Mouse (Mus musculus) heart, embryonic 12.5 days (tissue): ENCODE results near the gene Ppp2r3c. TPM values are rescaled to one million over a fixed set of nuclear protein-coding genes. Genes with fewer than 3 reads are reported as not detected.
A peak's percentile ranks its signal among the peaks of the same experiment; 100 is the strongest.
"Not testable (repeated sequence)": the region's sequence is repeated elsewhere in the genome, so short reads cannot be mapped to it uniquely, and the experiment has no call there.

Experiments
- ATAC-seq: fragments of 200-750 bp; cut with Nextera tagmentation; 2 replicates; pipeline ENCODE4 v1.8.0; 2017; ENCODE audit warnings: moderate TSS enrichment, moderate library complexity; ENCODE audit not compliant: insufficient number of reproducible peaks, low FRiP score
- H3K27ac ChIP-seq: fragments of 300-500 bp; sonication (generic); 2 replicates; pipeline ENCODE4 v1.5.1; 2016; ENCODE audit warnings: mild to moderate bottlenecking, moderate library complexity; ENCODE audit not compliant: poor library complexity, severe bottlenecking
- H3K27me3 ChIP-seq: fragments of 300-500 bp; sonication (generic); replicated peaks from 2 replicates; pipeline ENCODE4 v1.6.1; 2016; ENCODE audit warnings: mild to moderate bottlenecking, moderate library complexity
- H3K36me3 ChIP-seq: fragments of 300-500 bp; sonication (generic); 2 replicates; pipeline ENCODE4 v1.6.1; 2016; ENCODE audit warnings: mild to moderate bottlenecking, moderate library complexity
- H3K4me1 ChIP-seq: fragments of 300-500 bp; sonication (generic); replicated peaks from 2 replicates; pipeline ENCODE4 v1.6.1; 2016; ENCODE audit warnings: mild to moderate bottlenecking
- H3K4me2 ChIP-seq: fragments of 300-500 bp; sonication (generic); 2 replicates; pipeline ENCODE4 v1.6.1; 2016; ENCODE audit warnings: mild to moderate bottlenecking, moderate library complexity
- H3K4me3 ChIP-seq: fragments of 300-500 bp; sonication (generic); 2 replicates; pipeline ENCODE4 v1.5.1; 2016; ENCODE audit warnings: mild to moderate bottlenecking
- H3K9ac ChIP-seq: fragments of 300-500 bp; sonication (generic); 2 replicates; pipeline ENCODE4 v1.6.1; 2016; ENCODE audit warnings: mild to moderate bottlenecking, moderate library complexity
- H3K9me3 ChIP-seq: fragments of 300-500 bp; sonication (generic); replicated peaks from 2 replicates; pipeline ENCODE4 v1.6.1; 2016; ENCODE audit warnings: mild to moderate bottlenecking, moderate library complexity
- WGBS: fragments of 180-500 bp; shearing (Covaris S2); methylation state at CpG from one replicate; pipeline ENCODE4 v1.1.7; 2016; 5-methylcytosine and 5-hydroxymethylcytosine counted together
- polyA plus RNA-seq: library from polyadenylated mRNA; unstranded; fragments of >200 nt; fragmentation: Nextera tagmentation; extraction: Ambion mirVana; gene quantifications from 2 replicates; pipeline ENCODE4 v1.2.1, GENCODE M21; 2016

The Ppp2r3c gene
- 11.6 and 12.7 TPM in 2 replicates for polyA plus RNA-seq

- ATAC-seq = peak; percentile 94
- H3K27ac ChIP-seq = peak within 1 kb of the TSS; percentile 92
- peak within 1 kb of the TSS; percentile 67 for H3K4me2 ChIP-seq
- H3K4me3 ChIP-seq = peak within 1 kb of the TSS; percentile 69
- peaks cover 13% of the 10 kb centered on the region for H3K4me1 ChIP-seq
- peaks cover 16% of the 10 kb centered on the region for H3K36me3 ChIP-seq
- H3K9me3 ChIP-seq = no peaks in the 10 kb centered on the region
- no peaks in the 10 kb centered on the region for H3K27me3 ChIP-seq
- peak within 1 kb of the TSS; percentile 71 for H3K9ac ChIP-seq
- WGBS = under 1% methylated on average over 55 of the region's 55 CpGs
Measured at GRCm38 (mm10) chr12:55302485-55303441, at the start of gene Ppp2r3c. Ppp2r3c (minus strand) TSS chr12:55302998.

- Histone ChIP-seq H3K27me3 (no peaks in the 10 kb centered on the region), H3K27ac (peak overlapping the region; percentile 68), H3K4me1 (peaks cover 13% of the 10 kb centered on the region), H3K9me3 (no peaks in the 10 kb centered on the region), H3K36me3 (no peaks in the 10 kb centered on the region), H3K4me3 (no peak overlapping the region), H3K4me2 (0 out of 2 replicates have a peak overlapping the region, but pooled peaks have one; percentile 8), H3K9ac (no peak overlapping the region)
- no peak for ATAC-seq
- 73% methylated on average over 13 of the region's 13 CpGs for WGBS
Measured at GRCm38 (mm10) chr12:55344583-55344982, 41.8 kb upstream of the Ppp2r3c start.

DNA sequence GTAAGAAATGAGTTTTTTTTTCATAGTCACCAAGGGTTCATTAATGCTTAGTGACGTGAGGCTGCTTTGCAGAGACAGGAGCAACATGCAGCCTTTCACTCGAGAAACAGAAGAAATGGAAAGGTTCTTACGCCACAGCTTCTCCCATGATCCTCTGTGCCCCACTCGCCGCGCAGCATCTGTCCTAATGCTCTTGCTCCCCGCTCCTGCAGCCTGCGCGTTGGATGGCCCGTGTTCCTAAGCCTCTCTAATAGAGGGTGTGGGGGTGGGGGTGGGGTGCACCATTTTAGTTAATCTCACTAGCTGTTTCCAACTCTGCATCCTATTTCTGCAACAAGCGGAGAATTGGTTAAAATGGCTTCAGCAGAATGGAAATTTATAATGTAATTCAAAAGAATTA, 41.2 kb upstream of the Ppp2r3c start:
- Histone ChIP-seq H3K27ac (peak overlapping the region; percentile 68), H3K4me2 (no peak overlapping the region), H3K4me1 (peaks cover 13% of the 10 kb centered on the region), H3K9me3 (no peaks in the 10 kb centered on the region), H3K4me3 (no peak overlapping the region), H3K27me3 (no peaks in the 10 kb centered on the region), H3K9ac (no peak overlapping the region), H3K36me3 (no peaks in the 10 kb centered on the region)
- no peak for ATAC-seq
- 75% methylated on average over 11 of the region's 11 CpGs for WGBS

DNA sequence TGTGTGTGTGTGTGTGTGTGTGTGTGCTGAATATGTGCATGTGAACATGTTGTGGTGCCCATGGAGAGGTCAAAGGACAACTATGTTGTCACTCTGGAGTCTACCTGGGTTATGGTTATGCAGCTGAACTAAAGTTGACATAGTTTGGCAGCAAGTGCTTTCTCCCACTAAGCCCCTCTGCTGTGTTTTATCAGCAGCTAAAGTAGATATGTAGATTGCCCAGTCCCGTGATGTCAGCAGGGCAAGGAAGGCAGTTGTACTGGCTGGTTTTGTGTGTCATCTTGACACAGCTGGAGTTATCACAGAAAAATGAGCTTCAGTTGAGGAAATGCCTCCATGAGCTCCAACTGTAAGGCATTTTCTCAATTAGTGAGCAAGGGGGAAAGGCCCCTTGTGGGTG, 40.2 kb upstream of the Ppp2r3c start:
- H3K27me3 ChIP-seq, H3K9ac ChIP-seq, H3K36me3 ChIP-seq, H3K9me3 ChIP-seq, H3K4me2 ChIP-seq, H3K4me3 ChIP-seq, ATAC-seq: not testable (repeated sequence)
- H3K4me1 ChIP-seq = peaks cover 13% of the 10 kb centered on the region
- H3K27ac ChIP-seq = peak overlapping the region; percentile 74
- 13% methylated on average over 1 of the region's 1 CpGs for WGBS

DNA sequence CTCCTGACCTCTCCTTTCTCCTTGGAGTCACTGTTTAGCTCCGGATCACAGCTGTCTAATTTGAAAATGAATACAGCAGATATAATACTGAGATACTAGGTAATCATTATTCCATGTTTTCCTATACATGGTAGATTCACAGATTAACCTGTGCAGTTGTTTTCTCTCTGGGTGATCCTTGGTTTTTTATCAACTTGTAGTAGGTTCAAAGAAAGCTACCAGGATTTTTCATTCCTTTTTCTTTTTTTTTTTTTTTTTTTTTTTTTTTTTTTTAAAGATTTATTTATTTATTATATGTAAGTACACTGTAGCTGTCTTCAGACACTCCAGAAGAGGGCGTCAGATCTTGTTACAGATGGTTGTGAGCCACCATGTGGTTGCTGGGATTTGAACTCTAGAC, 35.7 kb upstream of the Ppp2r3c start:
- H3K9me3 ChIP-seq, H3K4me2 ChIP-seq, H3K4me3 ChIP-seq, H3K4me1 ChIP-seq, H3K9ac ChIP-seq, H3K27me3 ChIP-seq, H3K27ac ChIP-seq, H3K36me3 ChIP-seq, ATAC-seq: not testable (repeated sequence)
- 89% methylated on average over 1 of the region's 2 CpGs for WGBS

GRCm38 (mm10) chr12:55333662-55334061, 30.9 kb upstream of the Ppp2r3c start:
- Histone ChIP-seq H3K27me3 (no peaks in the 10 kb centered on the region), H3K4me2 (no peak overlapping the region), H3K27ac (no peak overlapping the region), H3K36me3 (peaks cover 12% of the 10 kb centered on the region), H3K4me1 (no peaks in the 10 kb centered on the region), H3K4me3 (no peak overlapping the region), H3K9me3 (no peaks in the 10 kb centered on the region), H3K9ac (no peak overlapping the region)
- ATAC-seq = no peak
- 86% methylated on average over 7 of the region's 7 CpGs for WGBS

GRCm38 (mm10) chr12:55329351-55329750, 26.6 kb upstream of the Ppp2r3c start:
- 71% methylated on average over 7 of the region's 7 CpGs for WGBS
- no peak for ATAC-seq
- Histone ChIP-seq H3K27me3 (no peaks in the 10 kb centered on the region), H3K36me3 (peaks cover 14% of the 10 kb centered on the region), H3K4me3 (no peak overlapping the region), H3K9me3 (no peaks in the 10 kb centered on the region), H3K4me1 (no peaks in the 10 kb centered on the region), H3K9ac (no peak overlapping the region), H3K27ac (no peak overlapping the region), H3K4me2 (no peak overlapping the region)

DNA sequence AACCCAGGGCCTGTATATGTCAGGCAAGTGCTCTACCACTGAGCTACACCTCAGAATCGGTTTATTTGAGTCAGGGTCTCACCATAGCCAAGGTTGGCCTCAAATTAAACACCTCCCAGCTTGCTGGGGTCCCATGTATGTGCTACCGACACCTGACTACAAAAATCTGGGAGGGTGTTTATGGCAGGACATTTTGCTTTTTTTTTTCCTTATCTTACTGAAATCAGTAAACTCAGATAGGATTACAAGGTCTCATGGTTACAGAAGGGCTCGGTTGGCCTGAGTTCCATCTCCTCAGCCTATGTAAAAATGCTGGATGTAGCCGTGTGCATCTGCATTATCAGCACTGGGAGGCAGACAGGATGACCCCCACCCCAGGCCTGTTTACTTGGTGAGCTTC, 26.0 kb upstream of the Ppp2r3c start:
- Histone ChIP-seq H3K9me3 (no peaks in the 10 kb centered on the region), H3K27me3 (no peaks in the 10 kb centered on the region), H3K4me1 (no peaks in the 10 kb centered on the region), H3K9ac (no peak overlapping the region), H3K4me2 (no peak overlapping the region), H3K4me3 (no peak overlapping the region), H3K36me3 (peaks cover 13% of the 10 kb centered on the region), H3K27ac (no peak overlapping the region)
- WGBS = 73% methylated on average over 4 of the region's 4 CpGs
- ATAC-seq = no peak

- H3K36me3 ChIP-seq = peaks cover 10% of the 10 kb centered on the region
- H3K9me3 ChIP-seq = no peaks in the 10 kb centered on the region
- H3K4me1 ChIP-seq = no peaks in the 10 kb centered on the region
- H3K4me2 ChIP-seq = no peak overlapping the region
- H3K27me3 ChIP-seq = no peaks in the 10 kb centered on the region
- H3K27ac ChIP-seq = no peak overlapping the region
- 85% methylated on average over 7 of the region's 7 CpGs for WGBS
- no peak for ATAC-seq
- H3K4me3 ChIP-seq = no peak overlapping the region
- H3K9ac ChIP-seq = no peak overlapping the region
Measured at GRCm38 (mm10) chr12:55325702-55326101, 22.9 kb upstream of the Ppp2r3c start.

DNA sequence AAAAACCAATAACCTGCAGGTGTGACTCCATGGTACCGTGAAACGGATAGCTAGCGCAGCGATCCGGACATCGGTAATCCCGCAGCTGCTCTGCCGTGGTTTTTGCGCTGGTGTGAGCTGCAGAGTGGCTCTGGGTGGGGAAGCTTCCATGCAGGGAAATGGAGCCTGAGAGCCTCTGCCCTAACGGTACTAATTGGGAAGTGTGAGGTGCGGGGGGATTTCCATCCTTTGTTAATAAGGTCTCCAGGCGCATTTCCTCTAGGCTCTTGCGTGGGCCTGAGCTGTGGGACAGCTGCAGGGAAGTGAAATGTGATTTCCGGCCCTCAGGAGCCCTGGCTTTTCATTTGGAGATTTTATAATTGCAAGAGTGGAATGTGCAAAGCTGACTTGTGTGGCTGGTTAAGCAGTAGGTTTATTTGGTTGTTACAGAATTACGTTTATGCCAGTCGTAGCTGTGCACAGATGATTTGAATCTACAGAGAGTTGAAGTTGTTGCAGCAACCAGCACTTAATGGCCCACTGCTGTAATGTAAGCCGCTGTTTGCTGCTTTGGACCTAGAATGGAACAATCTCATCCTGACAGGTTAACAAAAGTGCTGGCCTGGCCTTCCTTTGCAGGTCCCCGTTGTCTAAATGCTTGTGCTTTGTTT, 19.0 kb upstream of the Ppp2r3c start:
- H3K27me3 ChIP-seq = no peaks in the 10 kb centered on the region
- no peak overlapping the region for H3K4me2 ChIP-seq
- H3K27ac ChIP-seq = no peak overlapping the region
- WGBS = 86% methylated on average over 18 of the region's 18 CpGs
- no peak overlapping the region for H3K9ac ChIP-seq
- H3K4me3 ChIP-seq = no peak overlapping the region
- no peaks in the 10 kb centered on the region for H3K4me1 ChIP-seq
- ATAC-seq = no peak
- H3K36me3 ChIP-seq = peaks cover 6% of the 10 kb centered on the region
- H3K9me3 ChIP-seq = no peaks in the 10 kb centered on the region

- H3K27ac ChIP-seq = no peak overlapping the region
- no peak overlapping the region for H3K4me2 ChIP-seq
- no peaks in the 10 kb centered on the region for H3K9me3 ChIP-seq
- WGBS = 37% methylated on average over 5 of the region's 5 CpGs
- no peaks in the 10 kb centered on the region for H3K4me1 ChIP-seq
- H3K4me3 ChIP-seq = no peak overlapping the region
- H3K36me3 ChIP-seq = peaks cover 21% of the 10 kb centered on the region
- H3K9ac ChIP-seq = no peak overlapping the region
- no peak for ATAC-seq
- H3K27me3 ChIP-seq = no peaks in the 10 kb centered on the region
Measured at GRCm38 (mm10) chr12:55315192-55315591, 12.4 kb upstream of the Ppp2r3c start.
